Mouse (Mus musculus) heart, postnatal 25 days (tissue): ENCODE measurements around the gene Rnf26. TPM values are rescaled to one million over a fixed set of nuclear protein-coding genes. Genes with fewer than 3 reads are reported as not detected.

Experiments
- DNase-seq: peaks from one replicate; pipeline ENCODE4 v3.0.0; 2022; ENCODE audit warnings: low spot score
- intact Hi-C: fragments of 180-260 bp; cut with DNase I; formaldehyde crosslinking; loops from one replicate; pipeline ENCODE4 v1.15.1; 2025
- total RNA-seq, 2 experiments: library from RNA; stranded (reverse); gene quantifications; 2 replicates each; pipeline ENCODE4 v1.2.3; 2021

Gene Rnf26
- total RNA-seq, 2 experiments from 2014 or later, result 7.7 to 8.1 TPM

- intact Hi-C loops, result no loop called here
- peak; percentile 83 for DNase-seq
These were observed 34.2 kb downstream of the Rnf26 start for GRCm38 (mm10) chr9:44078955-44079756.

DNA sequence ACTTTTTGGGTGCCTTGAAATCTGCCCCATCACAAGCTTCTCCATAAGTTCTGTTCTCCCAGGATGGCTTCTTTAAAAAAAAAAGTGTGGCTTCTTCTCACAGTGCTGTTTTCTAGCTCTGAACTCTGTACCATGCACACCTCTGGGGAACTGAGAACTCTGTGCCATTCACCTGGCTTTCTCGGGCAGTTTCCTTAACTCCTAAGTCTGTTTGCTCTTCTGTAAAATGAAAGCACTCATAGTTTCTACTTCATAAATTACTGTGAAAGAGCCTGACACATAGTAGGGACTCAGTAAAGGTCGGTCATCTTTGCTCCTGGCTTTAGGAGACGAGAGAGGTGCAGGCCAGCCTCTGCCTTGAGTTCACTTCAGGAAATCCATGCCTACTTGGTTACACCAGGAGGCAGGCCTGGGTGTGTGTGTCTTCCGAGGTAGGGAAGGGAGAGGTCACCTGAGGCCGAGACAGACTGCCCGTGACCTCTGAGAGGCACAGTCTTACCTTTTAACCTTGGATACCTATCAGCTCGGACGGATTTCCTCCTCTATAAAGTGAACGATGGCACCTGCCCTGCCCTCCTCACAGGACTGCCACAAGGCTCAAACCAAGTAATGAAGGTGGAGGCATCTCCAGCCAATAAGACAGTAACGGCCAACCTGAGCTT lies 35.0 kb downstream of the Rnf26 start:
- intact Hi-C loops, result no loop called here
- no peak for DNase-seq

- intact Hi-C loops, result no loop called here
- DNase-seq, result no peak
These were observed 35.9 kb downstream of the Rnf26 start for GRCm38 (mm10) chr9:44077266-44077910.

DNA sequence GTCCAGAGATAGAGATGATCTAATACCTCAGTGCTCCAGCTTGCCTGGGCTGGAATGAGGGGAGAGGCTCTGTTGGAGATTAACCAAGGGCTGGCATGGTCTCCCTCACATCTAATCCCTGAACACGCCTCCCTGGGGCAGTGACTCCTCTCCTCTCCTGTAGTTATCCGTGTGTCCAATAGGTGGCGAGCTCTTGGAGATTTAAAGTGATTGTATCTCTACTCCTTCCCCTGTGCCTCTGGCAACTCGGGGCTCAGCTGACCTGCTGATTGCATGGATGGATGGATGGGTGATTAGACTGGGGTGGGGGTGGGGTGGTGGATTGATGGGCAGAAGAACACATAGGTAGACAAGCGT lies 36.6 kb downstream of the Rnf26 start:
- intact Hi-C loops, result no loop called here
- DNase-seq, result no peak

- no peak for DNase-seq
- intact Hi-C loops, result no loop called here
These were observed 37.1 kb downstream of the Rnf26 start for GRCm38 (mm10) chr9:44075996-44076763.

GRCm38 (mm10) chr9:44075276-44075995 lies 37.9 kb downstream of the Rnf26 start:
- intact Hi-C loops, result no loop called here
- no peak for DNase-seq

- DNase-seq, result no peak
- intact Hi-C loops, result loop anchor here (5.0 kb wide), 1 partner anchor 33 kb away; the partner anchor contains the start of gene C1qtnf5
These were observed 38.7 kb downstream of the Rnf26 start for GRCm38 (mm10) chr9:44074395-44075275.

DNA sequence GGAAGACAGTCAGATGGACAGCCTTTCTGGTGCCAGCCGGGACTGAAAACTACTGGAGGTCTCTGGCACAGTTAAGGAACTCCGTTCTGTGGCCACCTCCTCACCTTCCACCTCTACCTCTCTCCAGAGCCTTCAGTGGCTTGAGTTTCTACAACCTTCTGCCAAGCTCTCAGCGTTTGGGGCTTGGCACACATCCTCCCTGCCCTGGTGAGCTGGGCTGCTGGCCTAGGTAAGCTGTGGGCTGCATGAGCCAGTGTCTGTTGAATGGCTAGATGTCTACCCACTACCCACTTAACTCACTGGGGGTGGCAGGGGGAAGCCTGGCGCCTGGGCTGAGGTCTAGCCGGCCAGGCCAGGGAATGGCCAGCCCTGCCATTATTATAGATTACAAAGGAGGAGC lies 40.2 kb downstream of the Rnf26 start:
- intact Hi-C loops, result loop anchor here (5.0 kb wide), 1 partner anchor 34 kb away; the partner anchor contains the start of gene C1qtnf5
- DNase-seq, result no peak

- DNase-seq, result peak; percentile 62
- intact Hi-C loops, result loop anchor here (5.0 kb wide), 1 partner anchor 35 kb away; the partner anchor contains the start of gene C1qtnf5
These were observed 40.8 kb downstream of the Rnf26 start for GRCm38 (mm10) chr9:44072599-44072915.

DNA sequence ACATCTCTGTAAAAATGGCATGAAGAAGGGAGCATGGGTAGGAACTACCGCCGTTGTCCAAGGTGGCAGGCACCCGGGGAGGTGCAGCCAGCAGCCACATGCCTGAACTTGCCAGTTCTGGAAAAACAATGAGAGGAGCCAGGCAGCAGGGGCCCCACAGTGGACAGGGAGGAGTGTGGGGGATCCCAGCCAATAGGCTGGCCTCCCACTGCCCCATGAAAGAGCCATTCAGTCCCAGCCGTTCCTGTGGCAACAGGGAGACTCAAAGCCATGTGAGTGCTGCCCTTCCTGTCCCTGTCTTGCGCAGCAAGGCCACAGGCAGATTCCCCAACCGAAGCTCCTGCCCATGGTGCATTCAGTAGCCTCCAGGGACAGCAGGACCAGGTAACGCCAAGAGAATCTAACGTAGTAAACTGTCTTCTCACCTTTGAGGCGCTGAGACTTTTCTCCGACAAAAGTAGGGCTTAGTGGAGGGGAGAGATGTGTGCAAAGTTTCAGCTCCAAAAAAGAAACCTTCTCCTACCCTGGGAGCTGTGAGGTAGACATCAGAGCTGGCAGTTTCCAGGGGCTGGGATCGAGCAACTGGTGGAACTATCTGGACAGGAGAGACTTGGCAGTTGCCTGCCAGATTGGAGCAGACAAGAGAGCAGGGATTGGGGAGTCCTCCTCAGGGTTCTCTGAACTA lies 41.3 kb downstream of the Rnf26 start:
- DNase-seq, result no peak
- intact Hi-C loops, result loop anchor here (5.0 kb wide), 1 partner anchor 35 kb away; the partner anchor contains the start of gene C1qtnf5

DNA sequence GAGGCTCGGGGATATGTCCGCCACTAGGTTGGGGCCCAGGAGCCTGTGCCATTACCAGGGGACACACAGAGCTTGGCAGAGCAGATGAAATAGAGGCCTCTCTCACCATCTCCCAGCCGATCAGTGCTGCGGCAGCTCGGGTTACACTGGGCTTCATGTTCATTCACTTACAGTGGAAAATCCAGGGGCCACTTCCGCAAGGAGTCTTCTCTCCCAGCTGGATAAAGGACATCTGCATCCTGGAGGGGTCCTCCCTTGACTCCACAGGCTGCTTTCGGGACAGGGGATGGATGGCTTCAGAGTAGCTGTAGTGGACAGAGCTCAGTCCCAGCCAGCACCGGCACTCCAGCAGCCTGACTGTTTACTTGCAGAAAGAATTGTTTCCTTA lies 42.5 kb downstream of the Rnf26 start:
- DNase-seq, result no peak
- intact Hi-C loops, result loop anchor here (5.0 kb wide), 1 partner anchor 36 kb away; the partner anchor contains the start of gene C1qtnf5

DNA sequence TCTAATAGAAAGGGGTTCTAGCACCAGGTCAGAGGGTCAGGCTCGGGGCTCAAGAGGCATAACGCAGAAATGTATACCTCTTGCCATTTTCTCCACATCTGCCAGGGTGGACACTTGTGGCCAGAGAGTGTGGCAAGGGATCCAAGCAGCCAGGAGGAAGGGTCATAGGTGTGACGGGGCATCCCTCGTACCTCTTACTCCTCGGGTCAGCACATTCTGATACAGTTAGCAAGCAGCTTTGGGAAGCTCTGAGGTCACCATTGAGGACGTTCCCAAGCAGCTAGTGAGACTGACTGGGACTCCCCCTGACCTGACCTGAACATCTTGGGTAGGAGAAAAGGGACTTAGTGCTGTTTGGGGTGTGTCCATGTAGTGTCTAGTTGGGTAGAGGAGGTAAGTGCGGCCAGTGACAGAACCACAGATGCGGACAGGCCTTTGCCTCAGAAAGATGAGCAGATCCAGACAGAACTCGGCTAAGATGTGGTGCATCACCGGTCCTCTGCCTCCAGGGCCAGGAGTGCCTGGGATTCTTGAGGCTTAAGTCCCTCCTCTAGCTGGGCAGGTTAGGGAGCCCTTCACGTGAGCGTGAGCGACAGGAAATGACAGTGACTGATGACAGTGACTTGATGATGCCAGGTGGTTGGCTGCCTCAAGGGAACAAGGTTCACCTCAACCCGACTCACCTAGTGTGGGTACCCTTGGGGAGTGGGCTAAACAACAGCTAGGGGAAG lies 43.0 kb downstream of the Rnf26 start:
- intact Hi-C loops, result loop anchor here (5.0 kb wide), 1 partner anchor 37 kb away; the partner anchor contains the start of gene C1qtnf5
- no peak for DNase-seq

DNA sequence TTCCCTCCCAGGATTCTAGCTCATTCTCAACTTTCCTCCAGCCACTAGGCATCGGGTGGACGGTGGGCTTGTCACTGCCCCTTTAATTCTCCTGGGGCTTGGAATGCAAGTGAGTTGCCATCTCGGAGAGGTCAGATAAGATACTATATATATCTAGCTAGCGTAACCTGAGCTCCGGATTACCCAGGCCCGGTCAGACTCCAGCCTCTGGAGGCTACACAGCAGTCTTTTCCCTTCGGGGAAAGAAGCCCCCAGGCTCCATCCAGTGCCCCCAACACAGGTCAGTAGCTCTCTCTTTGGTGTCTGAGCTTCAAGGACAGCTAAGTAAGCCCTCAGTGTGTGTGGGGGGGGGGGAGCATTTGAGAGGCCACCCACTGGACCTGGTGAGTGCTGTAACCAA lies 44.1 kb downstream of the Rnf26 start:
- no peak for DNase-seq
- intact Hi-C loops, result no loop called here

DNA sequence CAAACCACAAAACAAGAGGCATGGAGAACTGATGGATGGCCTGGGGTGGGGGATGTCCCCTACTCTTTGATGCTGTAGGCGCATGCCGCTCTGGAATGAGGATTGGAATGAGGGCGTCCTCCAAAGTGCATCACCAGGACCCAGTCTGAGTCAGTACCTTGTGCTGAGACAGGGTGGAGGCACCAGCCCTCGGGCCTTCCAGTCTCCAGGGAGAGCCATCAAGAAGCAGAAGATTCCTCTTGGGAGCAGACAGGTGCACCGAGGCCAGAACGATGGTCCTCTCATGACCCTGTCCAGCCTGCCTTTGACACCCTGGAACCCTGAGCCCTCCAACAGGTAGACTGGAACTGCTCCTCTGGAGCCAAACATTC lies 45.4 kb downstream of the Rnf26 start:
- DNase-seq, result no peak
- intact Hi-C loops, result no loop called here

GRCm38 (mm10) chr9:44067241-44067959 lies 45.9 kb downstream of the Rnf26 start:
- DNase-seq, result no peak
- intact Hi-C loops, result no loop called here

DNA sequence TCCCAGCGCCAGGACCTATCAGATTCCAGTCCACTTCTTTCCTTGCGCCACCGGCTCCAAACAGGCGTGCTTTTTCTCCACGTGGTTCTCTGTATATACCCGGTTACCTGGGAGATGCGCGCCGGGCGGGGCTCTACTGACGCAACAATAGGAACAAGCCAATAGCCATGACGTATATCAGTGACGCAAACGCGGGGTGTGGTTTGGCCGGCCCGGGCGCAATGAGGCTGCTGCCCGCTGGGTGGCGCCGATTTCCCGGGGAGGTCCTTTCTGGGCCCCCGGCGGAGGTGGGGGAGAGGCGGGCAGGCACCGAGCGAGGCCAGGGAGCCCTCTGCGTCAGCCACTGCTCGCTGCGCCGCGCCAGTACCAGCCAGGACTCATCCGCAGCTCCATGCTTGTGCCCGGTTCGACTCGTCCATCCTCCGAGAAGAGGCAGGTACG lies 46.5 kb downstream of the Rnf26 start, which contains the start of gene Usp2:
Gene Usp2, plus strand, starts transcription at position 237 of the 441 bp plus-strand sequence.
- peak; percentile 99 for DNase-seq
- intact Hi-C loops, result no loop called here
